Mouse (Mus musculus): ENCODE results near the gene Nup62cl.

GRCm38 (mm10) chrX:140094066-140094465 lies 31.6 kb upstream of the Nup62cl start:
- TF ChIP-seq CTCF (IDR thresholded peaks at IDR 0.05; ENCODE audit: low read depth) (no peak), EP300 (optimal IDR thresholded peaks at IDR 0.05) (no peak)
